Mouse (Mus musculus) midbrain, embryonic 11.5 days (tissue): ENCODE measurements around the gene Tekt3. TPM values are rescaled to one million over a fixed set of nuclear protein-coding genes. Genes with fewer than 3 reads are reported as not detected.

Experiments used
- ATAC-seq: fragments of 200-750 bp; cut with Nextera tagmentation; 2 replicates; pipeline ENCODE4 v1.8.0; 2017; ENCODE audit warnings: moderate TSS enrichment, moderate library complexity; ENCODE audit not compliant: low FRiP score
- DNase-seq: peaks from one replicate; pipeline ENCODE4 v3.0.0; 2015; ENCODE audit warnings: low spot score; ENCODE audit errors: missing footprints
- H3K27ac ChIP-seq: fragments of 300-500 bp; sonication (generic); 2 replicates; pipeline ENCODE4 v1.5.1; 2014; ENCODE audit warnings: low read depth, low read length
- H3K27me3 ChIP-seq: fragments of 300-500 bp; sonication (generic); 2 replicates; pipeline ENCODE4 v1.6.1; 2014; ENCODE audit warnings: mild to moderate bottlenecking, low read length, moderate library complexity, mixed read lengths; ENCODE audit not compliant: control insufficient read depth, insufficient read depth
- H3K36me3 ChIP-seq: fragments of 300-500 bp; sonication (generic); 2 replicates; pipeline ENCODE4 v1.6.1; 2014; ENCODE audit warnings: mild to moderate bottlenecking, low read length, moderate library complexity, mixed read lengths; ENCODE audit not compliant: control insufficient read depth, insufficient read depth
- H3K4me1 ChIP-seq: fragments of 300-500 bp; sonication (generic); 2 replicates; pipeline ENCODE4 v1.6.1; 2014; ENCODE audit warnings: low read length; ENCODE audit not compliant: control insufficient read depth, insufficient read depth
- H3K4me2 ChIP-seq: fragments of 300-500 bp; sonication (generic); 2 replicates; pipeline ENCODE4 v1.6.1; 2014; ENCODE audit warnings: mild to moderate bottlenecking, moderate library complexity
- H3K4me3 ChIP-seq: fragments of 300-500 bp; sonication (generic); 2 replicates; pipeline ENCODE4 v1.5.1; 2014; ENCODE audit warnings: low read depth, low read length
- H3K9ac ChIP-seq: fragments of 300-500 bp; sonication (generic); 2 replicates; pipeline ENCODE4 v1.6.1; 2014; ENCODE audit warnings: low read length
- H3K9me3 ChIP-seq: fragments of 300-500 bp; sonication (generic); 2 replicates; pipeline ENCODE4 v1.6.1; 2016; ENCODE audit warnings: low read length; ENCODE audit not compliant: control insufficient read depth
- WGBS: fragments of 180-500 bp; shearing (Covaris S2); extraction: QIAGEN DNeasy Blood & Tissue Kit; methylation state at CpG from one replicate; pipeline ENCODE4 v1.1.7; 2014; 5-methylcytosine and 5-hydroxymethylcytosine counted together
- polyA plus RNA-seq: library from polyadenylated mRNA; unstranded; fragments of >200 nt; fragmentation: Nextera tagmentation; extraction: Ambion mirVana; gene quantifications from 2 replicates; pipeline ENCODE4 v1.2.1, GENCODE M21; 2014

Tekt3 gene
- polyA plus RNA-seq, 1 experiment from 2014 or later: not detected

DNA sequence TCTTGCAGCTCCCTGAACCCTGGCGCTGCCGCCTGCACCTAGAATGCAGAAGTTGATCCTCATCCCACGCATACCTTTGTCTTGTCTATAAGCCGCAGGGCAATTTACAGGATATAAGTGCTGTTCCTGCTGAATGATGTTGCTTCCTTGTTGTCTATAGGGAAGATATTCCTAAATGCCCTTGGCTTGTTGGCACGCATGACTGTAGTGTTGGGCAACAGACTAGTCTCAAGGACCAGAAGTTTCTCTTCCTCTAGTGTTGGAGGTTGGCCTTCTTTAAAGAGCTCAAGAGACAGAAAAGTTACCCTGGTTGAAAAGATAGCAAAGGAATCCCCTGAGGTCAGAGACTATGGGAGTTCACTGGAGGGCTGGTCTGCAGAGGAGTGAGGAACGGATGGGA is 29.5 kb downstream of the Tekt3 start:
- Histone ChIP-seq H3K4me1 (no peaks in the 10 kb centered on the region), H3K36me3 (no peaks in the 10 kb centered on the region), H3K9ac (no peak overlapping the region), H3K4me3 (no peak overlapping the region), H3K9me3 (no peaks in the 10 kb centered on the region), H3K27ac (no peak overlapping the region), H3K4me2 (no peak overlapping the region), H3K27me3 (no peaks in the 10 kb centered on the region)
- WGBS: 94% methylated on average over 6 of the region's 6 CpGs
- DNase-seq (no peak), ATAC-seq (no peak)

DNA sequence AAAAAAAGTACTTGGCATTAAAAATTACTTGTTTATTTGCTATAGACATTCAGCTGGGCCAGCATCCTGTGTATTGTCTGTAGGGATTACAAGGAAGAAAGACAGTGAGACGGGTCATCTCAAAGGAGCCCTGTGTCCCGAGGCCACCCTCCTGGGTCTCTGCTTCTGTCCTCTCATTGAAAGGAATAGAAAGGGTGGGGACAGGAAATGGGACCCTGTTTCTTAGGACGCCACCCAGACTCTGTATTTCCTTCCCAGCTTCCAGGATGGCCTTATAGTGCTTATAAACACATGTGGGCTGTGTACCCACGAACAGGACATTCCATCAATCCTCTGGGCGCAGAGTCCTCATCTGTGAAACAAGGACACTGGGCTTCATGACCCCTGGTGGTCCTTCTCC is 30.8 kb downstream of the Tekt3 start:
- H3K9ac ChIP-seq: no peak overlapping the region
- H3K36me3 ChIP-seq: no peaks in the 10 kb centered on the region
- H3K4me1 ChIP-seq: no peaks in the 10 kb centered on the region
- no peak for ATAC-seq
- no peak overlapping the region for H3K27ac ChIP-seq
- DNase-seq: no peak
- H3K9me3 ChIP-seq: no peaks in the 10 kb centered on the region
- no peaks in the 10 kb centered on the region for H3K27me3 ChIP-seq
- no peak overlapping the region for H3K4me3 ChIP-seq
- no peak overlapping the region for H3K4me2 ChIP-seq
- WGBS: 72% methylated on average over 5 of the region's 5 CpGs

DNA sequence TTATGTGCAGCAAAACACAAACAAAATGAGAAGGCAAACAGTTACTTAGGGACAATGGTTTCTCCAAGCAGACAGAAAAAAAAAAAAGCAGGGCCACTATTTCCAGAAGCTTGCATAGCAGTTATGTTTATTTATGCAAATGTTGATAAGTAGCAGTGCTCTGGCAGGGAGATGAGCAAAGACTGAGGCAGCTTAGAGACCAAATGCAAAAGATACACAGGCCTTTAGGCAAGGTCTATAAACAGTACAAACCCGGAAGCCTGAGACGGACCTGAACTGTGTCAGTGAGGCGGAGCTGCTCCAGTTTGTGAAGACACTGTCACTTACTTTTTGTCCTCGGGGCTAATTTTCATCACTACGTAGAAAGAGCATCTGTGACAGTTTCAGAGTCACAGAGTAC is 32.1 kb downstream of the Tekt3 start:
- Histone ChIP-seq H3K4me3 (no peak overlapping the region), H3K36me3 (no peaks in the 10 kb centered on the region), H3K9me3 (no peaks in the 10 kb centered on the region), H3K27ac (no peak overlapping the region), H3K27me3 (no peaks in the 10 kb centered on the region), H3K4me1 (no peaks in the 10 kb centered on the region), H3K9ac (no peak overlapping the region), H3K4me2 (no peak overlapping the region)
- no peak for DNase-seq
- WGBS: 78% methylated on average over 5 of the region's 5 CpGs
- no peak for ATAC-seq

- H3K4me3 ChIP-seq: no peak overlapping the region
- H3K9ac ChIP-seq: no peak overlapping the region
- no peaks in the 10 kb centered on the region for H3K4me1 ChIP-seq
- H3K9me3 ChIP-seq: no peaks in the 10 kb centered on the region
- H3K27me3 ChIP-seq: no peaks in the 10 kb centered on the region
- DNase-seq (peak; percentile 39), ATAC-seq (no peak)
- no peak overlapping the region for H3K4me2 ChIP-seq
- WGBS: 87% methylated on average over 8 of the region's 8 CpGs
- H3K27ac ChIP-seq: no peak overlapping the region
- H3K36me3 ChIP-seq: no peaks in the 10 kb centered on the region
These were observed 33.0 kb downstream of the Tekt3 start for GRCm38 (mm10) chr11:63094496-63094895.

DNA sequence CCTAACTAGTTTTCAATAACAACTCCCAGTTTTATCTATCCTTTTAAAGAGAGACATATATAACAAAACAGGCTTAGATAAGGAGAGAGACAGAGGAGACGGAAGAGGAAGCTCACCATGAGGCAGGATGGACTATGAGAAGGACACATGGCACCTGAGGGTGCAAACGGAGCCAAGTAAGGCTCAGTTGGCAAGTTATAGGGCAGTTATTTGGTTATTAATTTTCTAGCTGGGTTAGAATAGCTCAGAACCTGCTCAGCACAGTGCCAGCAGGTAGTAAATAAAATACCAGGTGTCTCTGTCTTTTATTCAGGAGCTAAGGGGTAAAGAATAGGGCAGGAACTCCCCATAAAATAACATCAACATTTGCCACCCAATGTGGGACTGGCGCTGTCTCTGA is 36.6 kb downstream of the Tekt3 start:
- no peak for ATAC-seq
- no peaks in the 10 kb centered on the region for H3K9me3 ChIP-seq
- no peaks in the 10 kb centered on the region for H3K4me1 ChIP-seq
- no peak overlapping the region for H3K27ac ChIP-seq
- H3K4me2 ChIP-seq: no peak overlapping the region
- H3K27me3 ChIP-seq: no peaks in the 10 kb centered on the region
- H3K36me3 ChIP-seq: no peaks in the 10 kb centered on the region
- no peak overlapping the region for H3K9ac ChIP-seq
- no peak overlapping the region for H3K4me3 ChIP-seq
- no peak for DNase-seq
- WGBS: 75% methylated on average over 3 of the region's 3 CpGs

DNA sequence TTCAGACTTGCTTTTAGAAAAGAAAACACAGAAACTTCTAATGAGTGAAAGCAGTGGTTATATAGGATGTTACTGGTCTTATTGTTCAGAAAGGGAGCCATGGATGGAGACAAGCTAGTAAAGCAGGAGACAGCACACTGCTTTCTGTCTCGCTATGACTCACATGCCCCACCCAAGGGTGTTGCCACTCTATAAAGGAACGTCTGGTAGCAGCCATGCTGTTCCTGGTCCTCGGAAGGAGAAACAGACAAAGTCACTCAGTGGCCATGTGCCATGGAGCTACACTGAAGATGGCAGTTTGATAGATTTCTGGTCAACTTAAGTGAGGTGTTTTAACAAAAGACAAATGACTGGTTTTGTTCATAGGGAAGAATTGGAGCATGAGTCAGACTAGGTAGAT is 37.9 kb downstream of the Tekt3 start:
- Histone ChIP-seq H3K27ac (no peak overlapping the region), H3K4me3 (no peak overlapping the region), H3K9me3 (no peaks in the 10 kb centered on the region), H3K4me2 (no peak overlapping the region), H3K27me3 (no peaks in the 10 kb centered on the region), H3K4me1 (no peaks in the 10 kb centered on the region), H3K9ac (no peak overlapping the region), H3K36me3 (no peaks in the 10 kb centered on the region)
- no peak for DNase-seq
- 83% methylated on average over 3 of the region's 3 CpGs for WGBS
- no peak for ATAC-seq

DNA sequence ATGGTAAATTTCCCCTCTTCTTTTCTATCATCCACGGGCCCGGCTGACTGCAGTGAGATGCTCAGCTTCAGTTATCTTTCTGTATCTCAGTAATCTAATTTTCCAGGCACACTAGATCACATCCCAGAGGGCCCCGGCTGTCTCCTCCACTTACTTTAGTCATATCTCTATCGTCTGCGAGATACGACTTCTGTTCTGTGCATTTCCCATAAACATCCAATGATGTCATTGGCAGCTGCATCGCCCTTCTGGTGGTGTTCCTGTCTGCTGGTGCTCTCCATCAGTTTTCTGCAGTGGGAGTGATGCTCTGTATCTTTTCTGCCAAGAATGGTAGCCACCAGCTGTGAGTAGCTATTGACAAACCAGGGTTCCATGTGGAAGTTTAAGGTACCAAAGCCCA is 41.8 kb downstream of the Tekt3 start:
- Histone ChIP-seq H3K36me3 (no peaks in the 10 kb centered on the region), H3K4me1 (no peaks in the 10 kb centered on the region), H3K27me3 (no peaks in the 10 kb centered on the region), H3K4me2 (no peak overlapping the region), H3K9me3 (no peaks in the 10 kb centered on the region), H3K9ac (no peak overlapping the region), H3K4me3 (no peak overlapping the region), H3K27ac (no peak overlapping the region)
- ATAC-seq (no peak), DNase-seq (no peak)
- 89% methylated on average over 7 of the region's 7 CpGs for WGBS

DNA sequence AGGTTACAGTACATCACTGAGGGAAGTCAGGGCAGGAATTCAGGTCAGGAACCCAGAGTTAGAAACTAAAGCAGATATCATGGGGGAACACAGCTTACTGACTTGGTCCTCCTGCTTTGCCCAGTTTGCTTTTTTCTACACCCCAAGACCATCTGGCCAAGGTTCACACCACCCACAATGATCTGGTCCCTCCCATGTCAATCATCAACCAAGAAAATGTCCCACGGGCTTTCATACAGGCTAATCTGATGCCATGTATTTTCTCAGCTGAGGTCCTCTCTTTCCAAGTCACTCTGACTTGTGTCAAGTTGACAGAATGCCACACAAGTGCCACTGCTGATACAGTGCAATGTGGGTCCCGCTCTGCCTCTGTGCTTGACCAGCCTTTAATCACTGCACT is 42.6 kb downstream of the Tekt3 start:
- ATAC-seq (no peak), DNase-seq (no peak)
- no peaks in the 10 kb centered on the region for H3K9me3 ChIP-seq

GRCm38 (mm10) chr11:63109230-63109775 is 47.8 kb downstream of the Tekt3 start:
- Histone ChIP-seq H3K4me1 (no peaks in the 10 kb centered on the region), H3K9me3 (no peaks in the 10 kb centered on the region), H3K27me3 (no peaks in the 10 kb centered on the region), H3K36me3 (no peaks in the 10 kb centered on the region), H3K9ac (no peak overlapping the region), H3K27ac (no peak overlapping the region), H3K4me3 (no peak overlapping the region), H3K4me2 (no peak overlapping the region)
- WGBS: 66% methylated on average over 1 of the region's 1 CpGs
- ATAC-seq (no peak), DNase-seq (peak; percentile 66)

More for the DNA sequence above, 42.6 kb downstream of the Tekt3 start:
- Histone ChIP-seq H3K4me1 (no peaks in the 10 kb centered on the region), H3K4me2 (no peak overlapping the region), H3K27me3 (no peaks in the 10 kb centered on the region), H3K36me3 (no peaks in the 10 kb centered on the region), H3K27ac (no peak overlapping the region), H3K4me3 (no peak overlapping the region), H3K9ac (no peak overlapping the region)
- 96% methylated on average over 2 of the region's 2 CpGs for WGBS

- WGBS: 88% methylated on average over 3 of the region's 3 CpGs
- H3K27me3 ChIP-seq: no peaks in the 10 kb centered on the region
- DNase-seq (no peak), ATAC-seq (no peak)
- no peaks in the 10 kb centered on the region for H3K4me1 ChIP-seq
- H3K9ac ChIP-seq: no peak overlapping the region
- H3K4me3 ChIP-seq: no peak overlapping the region
- no peaks in the 10 kb centered on the region for H3K9me3 ChIP-seq
- H3K36me3 ChIP-seq: no peaks in the 10 kb centered on the region
- H3K4me2 ChIP-seq: no peak overlapping the region
- no peak overlapping the region for H3K27ac ChIP-seq
These were observed 48.9 kb downstream of the Tekt3 start for GRCm38 (mm10) chr11:63110329-63110728.
